Mouse (Mus musculus) neural tube, embryonic 12.5 days (tissue): ENCODE results near the gene Hnrnpa1. TPM values are rescaled to one million over a fixed set of nuclear protein-coding genes. Genes with fewer than 3 reads are reported as not detected.

ENCODE experiments used
- microRNA counts: library from miRNA; unstranded; fragments of <30 nt; microRNA quantifications from one replicate; lab custom pipeline; 2017
- microRNA-seq: library from miRNA; unstranded; fragments of <30 nt; microRNA quantifications from one replicate; pipeline ENCODE4, GENCODE M21; 2017
- polyA plus RNA-seq: library from polyadenylated mRNA; unstranded; fragments of >200 nt; fragmentation: Nextera tagmentation; extraction: Ambion mirVana; gene quantifications from 2 replicates; pipeline ENCODE4 v1.2.1, GENCODE M21; 2016

Hnrnpa1 gene
- polyA plus RNA-seq, 1 experiment from 2014 or later: 1,154 TPM

MicroRNA genes within 50 kb of the gene (microRNA counts, 519-probe panel; counts per million panel counts)
- microRNA mmu-miR-148b (lab: Ali Mortazavi, UCI): 5,491 counts per million, percentile 87 among the panel's probes with 10 or more counts

Small RNA genes lying within 50 kb of the gene (microRNA-seq; reads per million reads assigned to microRNA genes)
- gene Mir148b: 138 reads per million, percentile 56 among the genes with 10 or more reads in this experiment

Other genes with a start within 250 kb of the Hnrnpa1 start
- gene Hoxc8, start 249.8 kb upstream of the Hnrnpa1 start, polyA plus RNA-seq: 44.5 and 65.6 TPM in 2 replicates
- gene Hoxc6, start 242.2 kb upstream of the Hnrnpa1 start, polyA plus RNA-seq: 68.8 and 77.1 TPM in 2 replicates
- 69.5 and 77.4 TPM in 2 replicates for gene Hoxc4, start 221.5 kb upstream of the Hnrnpa1 start, polyA plus RNA-seq
- gene Smug1, start 73.3 kb upstream of the Hnrnpa1 start, polyA plus RNA-seq: 66.6 and 68.0 TPM in 2 replicates
- 149 and 157 TPM in 2 replicates for gene Cbx5, start 616 bp upstream of the Hnrnpa1 start, polyA plus RNA-seq
- gene Nfe2, start 18.0 kb downstream of the Hnrnpa1 start, polyA plus RNA-seq: 3.2 and 4.3 TPM in 2 replicates
- gene Copz1, start 32.3 kb downstream of the Hnrnpa1 start, polyA plus RNA-seq: 231 and 243 TPM in 2 replicates
- 0.25 and 0.29 TPM in 2 replicates for gene Gpr84, start 70.2 kb downstream of the Hnrnpa1 start, polyA plus RNA-seq
- 20.2 and 20.9 TPM in 2 replicates for gene Zfp385a, start 99.7 kb downstream of the Hnrnpa1 start, polyA plus RNA-seq
- gene Itga5, start 126.3 kb downstream of the Hnrnpa1 start, polyA plus RNA-seq: 19.1 and 19.9 TPM in 2 replicates
- gene Gtsf1, start 190.0 kb downstream of the Hnrnpa1 start, polyA plus RNA-seq: not detected in 2 replicates
- gene Gtsf2, start 208.0 kb downstream of the Hnrnpa1 start, polyA plus RNA-seq: 0.38 TPM in 1 of 2 replicates, not detected in the other
- 1.7 and 1.8 TPM in 2 replicates for gene Nckap1l, start 213.4 kb downstream of the Hnrnpa1 start, polyA plus RNA-seq